Mouse (Mus musculus): ENCODE measurements around the gene Rpl27. TPM values are rescaled to one million over a fixed set of nuclear protein-coding genes. Genes with fewer than 3 reads are reported as not detected.
"Not testable (repeated sequence)": the region's sequence is repeated elsewhere in the genome, so short reads cannot be mapped to it uniquely, and the experiment has no call there.

Rpl27 gene
- total RNA-seq (2015) (500 and 587 TPM in 2 replicates), total RNA-seq (2017) (3,389 and 3,728 TPM in 2 replicates)

DNA sequence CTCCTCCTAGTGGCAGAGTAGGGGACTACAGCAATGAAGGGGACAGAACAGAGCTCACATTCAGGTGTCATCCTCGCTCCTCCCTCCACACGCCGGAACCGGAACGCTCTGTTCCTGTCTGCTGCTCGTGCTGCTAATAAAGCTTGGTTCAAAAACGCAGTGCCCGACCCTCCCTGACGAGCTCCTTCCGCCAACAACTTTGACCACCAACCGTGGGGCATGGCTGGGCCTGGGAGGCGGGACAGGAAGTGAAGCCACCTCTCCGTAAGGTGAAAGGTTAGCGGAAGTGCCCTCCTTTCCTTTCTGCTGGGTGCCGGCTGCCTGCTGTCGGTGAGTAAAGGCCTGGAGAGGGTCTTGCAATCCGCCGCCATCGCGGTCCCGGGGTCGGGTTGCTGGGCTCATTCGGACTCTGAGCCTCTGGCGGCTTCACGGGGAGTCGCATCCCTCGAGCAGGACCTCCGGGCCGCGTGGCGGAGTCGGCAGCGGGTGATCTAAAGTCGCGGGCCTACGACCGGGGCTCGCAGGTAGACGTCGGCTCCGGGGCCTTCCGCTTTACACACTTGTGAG is at the start of gene Rpl27:
Gene Rpl27, plus strand, starts transcription at position 172 of the 567 bp plus-strand sequence.
- ATAC-seq (replicated peaks; ENCODE audit: poor library complexity) = peak; percentile 96

DNA sequence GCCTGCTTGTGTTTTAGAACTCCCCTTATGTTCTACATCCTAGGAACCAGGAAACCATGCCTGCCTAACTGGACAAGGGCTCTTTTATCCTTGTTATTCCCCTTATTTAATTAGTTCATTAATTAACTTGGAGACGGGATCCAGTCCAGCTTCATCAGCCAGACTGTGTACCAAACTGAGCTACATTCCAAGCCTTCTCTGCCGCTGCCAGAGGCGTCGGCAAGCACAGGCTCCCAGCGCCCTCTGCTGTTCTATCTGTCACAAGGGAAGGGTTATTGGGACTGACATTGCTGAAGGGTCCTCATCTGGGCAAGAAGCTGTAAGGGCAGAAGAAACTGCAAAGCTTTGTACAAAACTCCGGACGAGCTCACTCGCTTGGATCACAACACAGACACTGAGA is 47.0 kb upstream of the Rpl27 start:
- ATAC-seq (replicated peaks; ENCODE audit: poor library complexity) = peak; percentile 95

DNA sequence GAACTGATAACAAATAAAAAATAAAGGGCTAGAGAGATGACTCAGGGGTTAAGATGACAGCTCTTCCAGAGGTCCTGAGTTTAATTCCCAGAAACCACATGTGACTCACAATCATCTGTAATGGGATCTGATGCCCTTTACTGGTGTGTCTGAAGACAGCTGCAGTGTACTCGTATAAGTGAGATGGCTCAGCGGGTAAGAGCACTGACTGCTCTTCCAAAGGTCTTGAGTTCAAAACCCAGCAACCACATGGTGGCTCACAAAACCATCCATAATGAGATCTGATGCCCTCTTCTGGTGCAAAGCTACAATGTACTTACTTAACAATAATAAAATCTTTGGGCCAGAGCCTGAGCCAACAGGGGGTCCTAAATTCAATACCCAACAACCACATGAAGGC is 26.8 kb upstream of the Rpl27 start:
- ATAC-seq (replicated peaks; ENCODE audit: poor library complexity) = no peak

DNA sequence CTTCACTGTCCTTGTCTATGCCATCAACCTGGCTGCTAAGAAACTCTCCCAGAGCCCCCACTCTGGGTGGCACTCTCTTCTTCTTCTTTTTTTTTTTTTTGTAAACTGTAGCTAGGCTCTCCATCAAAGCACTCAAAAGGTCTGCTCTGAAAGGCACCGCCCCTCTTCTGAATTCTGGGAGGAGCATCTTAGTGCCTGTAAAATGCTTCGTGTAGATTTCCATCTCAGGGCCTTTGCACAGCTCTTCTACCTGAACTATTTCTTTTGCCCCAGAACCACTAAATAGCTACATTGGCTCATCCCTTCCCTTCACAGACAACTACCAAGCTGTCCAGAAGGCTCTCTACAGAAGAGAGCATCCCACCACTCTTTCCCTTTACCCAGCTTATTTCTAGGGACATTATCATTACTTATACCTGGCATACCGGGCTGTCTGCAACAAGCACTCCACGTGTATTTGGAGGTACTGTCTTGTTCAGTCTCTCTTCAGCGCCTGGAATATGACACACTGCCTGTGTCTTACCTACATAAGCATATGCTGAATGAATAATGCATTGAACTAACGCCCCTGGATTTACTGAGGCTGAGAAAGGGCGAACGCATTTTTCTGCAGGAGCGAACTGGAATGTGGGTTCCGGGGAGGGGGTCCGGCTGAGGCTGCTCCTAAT is 25.5 kb upstream of the Rpl27 start:
- ATAC-seq (replicated peaks; ENCODE audit: poor library complexity) = peak; percentile 76

DNA sequence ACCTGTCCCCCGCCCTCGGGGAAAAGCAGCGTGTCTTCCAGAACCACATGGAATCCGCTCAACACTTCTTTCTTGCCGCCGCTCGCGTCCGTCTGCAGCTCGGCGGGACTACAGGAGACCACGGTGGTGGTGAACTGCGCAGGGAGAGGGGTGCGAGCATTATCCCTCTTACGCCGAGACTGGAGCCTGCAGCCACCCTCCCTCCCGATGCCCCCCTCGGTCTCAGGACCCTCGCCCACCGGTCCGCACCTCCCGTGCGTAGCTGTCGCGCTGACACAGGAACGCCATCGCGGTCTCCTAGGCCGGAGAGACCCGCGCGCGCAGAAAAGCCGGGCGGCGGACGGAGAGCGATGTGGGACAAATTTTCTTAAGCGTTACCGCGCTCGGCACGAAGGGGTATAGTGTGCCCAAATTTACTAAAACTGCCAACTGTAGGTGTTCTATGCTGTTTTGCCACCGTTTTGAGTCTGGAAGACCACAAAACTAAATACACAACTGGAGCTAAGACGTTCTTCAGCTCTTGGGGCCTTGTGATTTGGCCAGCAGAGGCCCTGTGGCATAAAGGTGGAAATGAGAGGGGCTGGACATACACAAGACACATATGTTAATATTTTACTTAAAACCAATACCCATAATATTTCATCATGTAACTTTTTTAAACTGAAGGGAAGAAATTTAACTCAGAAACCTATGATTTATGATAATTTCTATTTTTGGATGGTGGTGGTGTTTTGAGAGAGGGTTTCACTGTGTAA is 24.8 kb upstream of the Rpl27 start, which contains the start of gene Aarsd1:
Gene Aarsd1, minus strand, starts transcription at position 515 of the 755 bp plus-strand sequence.
- ATAC-seq (replicated peaks; ENCODE audit: poor library complexity) = peak; percentile 93

DNA sequence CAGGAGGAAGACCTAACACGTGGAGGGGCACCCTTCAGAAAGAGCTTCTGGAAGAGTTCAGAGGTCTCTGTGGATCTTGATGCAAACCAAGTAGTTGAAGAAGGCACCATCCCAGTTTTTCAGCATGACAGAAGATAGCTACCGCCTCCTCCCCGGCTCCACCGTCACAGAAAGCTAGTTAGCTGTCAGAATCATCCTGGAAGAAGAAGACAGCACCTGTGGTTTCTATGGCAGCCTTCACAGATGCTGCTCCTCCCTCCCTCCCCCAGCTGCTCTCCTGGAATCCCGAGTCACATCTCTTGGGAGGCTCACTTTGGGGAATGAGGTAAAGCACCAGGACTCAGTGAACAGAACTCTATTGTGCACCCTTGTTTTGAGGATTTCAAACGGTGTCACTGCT is 23.1 kb upstream of the Rpl27 start:
- ATAC-seq (replicated peaks; ENCODE audit: poor library complexity) = no peak

DNA sequence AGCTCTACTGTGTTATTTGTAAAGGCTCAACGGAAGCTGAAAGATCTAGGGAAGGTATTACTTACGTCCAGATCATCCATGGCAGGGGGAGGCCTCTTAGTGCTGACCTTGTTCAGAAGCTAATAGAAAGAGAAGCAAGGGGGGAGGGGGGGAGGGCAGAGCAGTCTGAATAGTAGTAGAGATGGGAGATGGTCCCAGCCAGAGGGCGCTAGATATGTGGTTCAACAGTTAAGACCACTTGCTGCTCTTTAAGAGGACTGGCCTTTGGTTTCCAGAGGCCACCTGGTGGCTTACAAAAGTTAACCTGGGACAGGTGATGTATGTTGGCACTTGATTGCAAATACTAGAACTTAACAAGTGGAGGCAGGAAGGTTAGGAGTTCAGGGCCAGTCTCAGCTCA is 22.5 kb upstream of the Rpl27 start:
- ATAC-seq (replicated peaks; ENCODE audit: poor library complexity) = no peak

DNA sequence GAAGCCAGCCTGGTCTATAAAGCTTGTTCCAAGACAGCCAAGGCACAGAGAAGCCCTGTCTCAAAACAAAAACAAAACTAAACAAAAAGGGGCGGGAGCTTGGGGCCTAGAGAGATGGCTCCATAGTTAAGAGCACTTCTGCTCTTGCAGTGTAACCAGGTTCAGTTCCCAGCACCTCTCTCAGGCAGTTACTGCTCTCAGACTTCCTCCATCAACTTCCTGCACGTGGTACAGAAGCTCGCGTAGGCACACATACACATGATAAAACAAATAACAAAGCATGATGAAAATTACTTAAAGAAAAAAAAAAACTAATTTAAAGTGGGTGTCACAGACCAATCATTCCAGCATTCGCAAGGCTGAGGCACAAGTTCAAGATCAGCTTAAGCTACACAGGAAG is 21.9 kb upstream of the Rpl27 start:
- no peak for ATAC-seq (replicated peaks; ENCODE audit: poor library complexity)

DNA sequence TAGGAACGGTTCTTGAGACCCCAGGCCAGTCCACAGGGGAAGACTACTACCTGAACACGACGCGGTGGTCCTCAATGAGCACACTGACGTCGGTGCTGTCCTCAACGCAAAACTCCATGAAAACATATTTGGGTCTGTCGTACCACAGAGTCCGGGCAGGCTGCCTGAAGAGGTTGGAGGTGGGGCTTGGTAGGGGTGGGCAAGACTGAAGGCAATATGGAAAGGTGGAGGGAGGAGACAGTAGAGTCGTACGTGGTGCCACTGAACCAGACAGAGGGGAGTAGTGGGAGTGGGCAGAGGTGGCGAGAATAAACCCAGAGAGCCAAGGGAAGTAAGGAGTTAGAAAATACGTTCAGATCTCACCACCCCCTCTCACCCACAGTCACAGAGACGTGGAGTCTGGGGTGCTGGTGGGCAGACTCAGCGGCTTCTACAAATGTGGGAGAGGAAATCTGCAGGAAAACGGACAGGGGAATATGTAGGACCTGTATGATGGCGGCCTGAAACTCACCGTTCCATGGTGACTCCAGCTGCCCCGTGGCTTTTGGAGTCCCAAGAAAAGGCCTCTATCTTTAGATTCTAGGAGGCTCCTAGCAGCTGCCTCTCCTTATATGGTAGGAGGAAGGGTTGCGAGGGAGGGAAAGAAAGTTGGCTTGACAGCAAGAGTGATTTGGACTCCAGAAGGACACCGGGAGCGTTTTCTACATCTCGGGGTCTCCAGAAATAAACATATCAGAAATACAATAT is 17.8 kb upstream of the Rpl27 start, which contains the start of gene Gm27029:
Gene Gm27029, minus strand, starts transcription at position 692 of the 747 bp plus-strand sequence.
- 0 out of 2 replicates have a peak, but pooled peaks have one; percentile 5 for ATAC-seq (replicated peaks; ENCODE audit: poor library complexity)

DNA sequence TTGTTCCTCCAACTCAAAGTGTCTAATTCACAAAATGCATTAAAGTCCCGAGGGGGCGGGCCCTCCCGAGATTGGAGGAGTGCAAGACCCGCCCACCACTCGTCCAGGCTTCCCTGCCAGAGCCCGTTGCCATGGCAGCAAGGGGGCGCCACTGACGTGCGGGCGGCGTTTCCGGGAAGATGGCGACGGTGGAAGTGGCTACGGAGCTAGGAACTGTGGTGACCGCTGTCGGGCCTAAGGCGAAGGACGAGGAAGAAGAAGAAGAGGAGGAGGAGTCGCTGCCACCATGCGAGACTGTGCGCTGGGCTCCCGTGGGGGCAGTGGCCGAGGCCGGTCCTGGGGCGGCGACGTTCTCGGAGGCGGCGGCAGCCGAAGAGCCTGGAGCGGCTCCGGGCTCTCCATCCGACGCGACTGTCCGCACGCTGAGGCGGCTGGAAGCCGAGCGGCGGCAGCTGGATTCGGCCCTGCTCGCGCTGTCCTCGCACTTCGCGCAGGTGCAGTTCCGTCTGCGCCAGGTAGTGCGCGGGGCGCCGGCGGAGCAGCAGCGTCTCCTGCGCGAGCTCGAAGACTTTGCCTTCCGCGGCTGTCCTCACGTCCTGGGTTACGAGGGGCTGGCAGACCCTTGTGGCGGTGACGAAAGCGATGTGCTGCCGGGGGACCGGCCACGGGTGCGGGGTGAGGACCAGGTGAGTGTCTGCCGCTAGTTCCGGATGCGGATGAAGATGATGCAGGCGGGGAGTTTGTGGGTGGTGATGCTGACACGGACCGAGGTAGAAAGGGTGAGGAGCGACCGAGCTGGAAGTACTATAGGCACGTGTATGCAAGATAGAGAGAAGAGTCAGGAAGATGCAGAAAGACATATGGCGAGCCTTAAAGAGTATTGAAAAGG is 16.9 kb upstream of the Rpl27 start, which contains the start of the genes Rundc1 and Ptges3l:
Gene Rundc1, plus strand, starts transcription at position 161 of the 889 bp plus-strand sequence.
Gene Ptges3l, minus strand, starts transcription at position 409 of the 889 bp plus-strand sequence.
- peak; percentile 99 for ATAC-seq (replicated peaks; ENCODE audit: poor library complexity)

DNA sequence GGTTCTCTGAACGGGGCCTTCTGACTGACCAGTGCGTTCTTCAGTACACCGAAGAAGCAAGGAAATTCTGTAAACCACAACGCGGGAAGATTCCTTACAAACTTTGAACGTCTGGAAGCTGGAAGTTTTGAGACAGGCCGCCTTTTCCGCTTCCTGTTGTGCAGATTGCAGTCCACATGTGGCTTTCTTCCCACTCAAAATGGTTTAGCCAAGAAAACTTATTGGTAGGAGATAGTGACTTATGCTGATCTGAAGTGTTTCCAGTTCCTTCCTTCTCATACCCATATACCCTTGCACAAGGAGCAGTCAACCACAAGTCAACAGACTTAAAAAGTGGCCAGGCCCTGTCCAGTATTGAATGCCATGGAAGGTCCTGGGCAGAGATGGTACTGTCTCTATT is 15.9 kb upstream of the Rpl27 start:
- no peak for ATAC-seq (replicated peaks; ENCODE audit: poor library complexity)

DNA sequence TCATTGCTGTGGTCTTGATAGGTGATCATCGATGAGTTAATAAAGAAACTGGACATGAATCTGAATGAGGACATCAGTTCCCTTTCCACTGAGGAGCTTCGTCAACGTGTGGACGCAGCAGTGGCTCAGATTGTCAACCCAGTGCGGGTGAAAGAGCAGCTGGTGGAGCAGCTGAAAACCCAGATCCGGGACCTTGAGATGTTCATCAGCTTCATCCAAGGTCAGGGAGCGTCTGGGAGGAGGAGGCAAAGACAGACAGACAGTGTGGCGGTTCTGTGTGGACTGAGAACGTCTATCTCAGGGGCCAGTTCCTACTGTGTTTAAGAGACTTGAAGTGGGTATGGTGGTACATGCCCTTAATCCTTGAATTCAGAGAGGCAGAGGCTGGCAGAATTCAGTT is 10.8 kb upstream of the Rpl27 start:
- no peak for ATAC-seq (replicated peaks; ENCODE audit: poor library complexity)

DNA sequence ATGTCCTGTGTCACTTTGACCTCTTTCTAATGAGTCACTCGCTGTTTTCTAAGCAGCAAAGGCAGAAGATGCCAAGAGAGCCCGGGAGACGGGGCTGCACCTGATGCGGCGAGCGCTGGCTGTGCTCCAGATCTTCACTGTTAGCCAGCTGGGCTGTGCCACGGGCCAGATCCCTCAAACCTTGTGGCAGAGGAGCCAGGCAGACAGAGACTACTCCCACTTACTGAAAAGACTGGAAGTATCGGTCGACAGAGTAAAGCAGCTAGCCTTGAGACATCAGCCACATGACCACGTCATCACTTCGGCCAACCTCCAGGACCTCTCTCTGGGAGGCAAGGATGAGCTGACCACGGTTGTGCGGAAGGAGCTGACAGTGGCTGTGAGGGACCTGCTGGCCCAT is 8.7 kb upstream of the Rpl27 start:
- no peak for ATAC-seq (replicated peaks; ENCODE audit: poor library complexity)

DNA sequence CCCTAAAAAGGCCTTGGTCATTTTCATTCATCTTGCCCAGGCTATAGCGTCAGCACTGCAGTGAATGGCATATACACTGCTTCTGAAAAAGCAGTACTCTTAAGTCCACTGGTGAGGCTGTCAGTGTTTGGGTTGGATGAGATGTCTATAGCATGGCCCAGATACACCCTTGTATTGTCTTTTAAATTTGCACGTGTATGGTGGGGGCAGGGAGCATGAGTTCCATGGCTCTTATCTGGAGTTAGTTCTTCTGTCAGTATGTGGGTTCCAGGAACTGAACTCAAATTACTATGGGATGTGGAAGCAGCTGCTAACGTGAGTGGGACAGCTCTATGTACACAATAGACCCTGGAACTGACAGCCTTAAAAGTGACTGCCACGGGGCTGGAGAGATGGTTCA is 6.3 kb upstream of the Rpl27 start:
- no peak for ATAC-seq (replicated peaks; ENCODE audit: poor library complexity)

DNA sequence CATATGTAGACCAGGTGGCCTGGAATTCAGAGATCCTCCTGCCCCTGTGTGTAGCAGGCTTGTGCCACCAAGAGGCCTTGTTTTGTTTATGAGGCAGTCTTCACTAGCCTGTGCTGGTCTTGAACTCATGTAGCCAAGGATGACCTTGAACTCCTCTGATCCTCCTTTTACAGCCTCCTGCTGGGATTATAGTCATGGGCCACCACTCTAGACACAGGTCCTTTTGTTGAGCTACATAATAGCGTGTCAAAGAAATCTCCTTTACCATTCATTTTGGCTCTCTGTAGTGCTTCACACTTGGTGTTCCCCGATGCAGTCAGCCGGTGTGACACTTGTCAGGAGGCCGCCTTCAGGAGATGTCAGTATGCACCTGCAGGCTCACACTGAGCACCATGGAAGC is 5.2 kb upstream of the Rpl27 start:
- no peak for ATAC-seq (replicated peaks; ENCODE audit: poor library complexity)

DNA sequence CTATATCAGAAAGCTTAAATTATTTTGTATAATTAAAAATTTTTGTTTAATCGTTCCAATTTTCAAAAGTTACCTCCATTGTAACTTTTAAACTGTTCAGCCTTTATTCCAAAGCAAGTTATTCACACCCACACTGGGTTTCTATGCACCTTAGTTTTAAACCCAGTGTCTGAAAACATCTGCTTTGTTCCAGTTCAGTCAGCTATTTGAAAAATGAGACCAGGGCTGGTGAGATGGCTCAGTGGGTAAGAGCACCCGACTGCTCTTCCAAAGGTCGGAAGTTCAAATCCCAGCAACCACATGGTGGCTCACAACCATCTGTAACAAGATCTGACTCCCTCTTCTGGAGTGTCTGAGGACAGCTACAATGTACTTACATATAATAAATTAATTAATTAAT is 4.1 kb upstream of the Rpl27 start:
- not testable (repeated sequence) for ATAC-seq (replicated peaks; ENCODE audit: poor library complexity)

DNA sequence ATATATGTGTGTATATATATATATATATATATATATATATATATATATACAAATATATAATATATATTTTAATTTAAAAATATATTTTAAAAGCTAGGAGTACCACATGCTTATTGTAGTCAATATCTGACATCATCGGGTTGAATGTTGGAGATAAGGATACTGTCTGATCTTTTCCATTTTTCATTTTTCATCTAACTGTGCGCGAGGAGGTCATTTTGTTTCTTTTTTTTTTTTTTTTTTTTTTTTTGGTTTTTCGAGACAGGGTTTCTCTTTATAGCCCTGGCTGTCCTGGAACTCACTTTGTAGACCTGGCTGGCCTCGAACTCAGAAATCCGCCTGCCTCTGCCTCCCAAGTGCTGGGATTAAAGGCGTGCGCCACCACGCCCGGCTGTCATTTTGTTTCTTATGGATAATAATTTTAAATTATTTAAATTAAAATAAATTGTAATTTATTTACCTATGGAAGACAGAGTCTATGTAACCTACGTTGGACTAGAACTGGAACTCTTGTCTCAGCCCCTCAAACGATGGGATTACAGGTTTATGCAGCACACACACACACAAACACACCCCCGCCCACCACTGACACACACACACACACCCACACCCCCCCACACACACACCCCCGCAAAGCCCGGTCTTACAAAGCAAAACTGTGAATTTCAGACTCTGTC is 510 bp upstream of the Rpl27 start:
- not testable (repeated sequence) for ATAC-seq (replicated peaks; ENCODE audit: poor library complexity)

DNA sequence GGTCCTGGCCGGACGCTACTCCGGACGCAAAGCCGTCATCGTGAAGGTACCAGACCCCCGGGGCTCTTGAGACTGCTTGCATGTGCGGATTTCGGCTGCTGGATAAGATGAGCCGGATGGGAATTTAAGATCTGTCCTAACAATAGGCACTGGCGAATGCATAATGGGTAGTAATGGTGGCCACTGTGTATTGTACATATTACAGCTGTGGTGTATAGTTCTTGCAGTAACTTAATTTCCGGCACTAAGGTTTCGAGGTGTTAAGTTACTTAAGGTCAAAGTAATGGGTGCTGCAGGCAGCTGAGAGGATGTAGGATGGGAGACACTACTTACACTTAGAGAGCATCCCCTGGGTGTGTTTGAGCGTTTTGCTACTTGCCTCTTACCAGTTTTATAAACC is 662 bp downstream of the Rpl27 start:
- no peak for ATAC-seq (replicated peaks; ENCODE audit: poor library complexity)

DNA sequence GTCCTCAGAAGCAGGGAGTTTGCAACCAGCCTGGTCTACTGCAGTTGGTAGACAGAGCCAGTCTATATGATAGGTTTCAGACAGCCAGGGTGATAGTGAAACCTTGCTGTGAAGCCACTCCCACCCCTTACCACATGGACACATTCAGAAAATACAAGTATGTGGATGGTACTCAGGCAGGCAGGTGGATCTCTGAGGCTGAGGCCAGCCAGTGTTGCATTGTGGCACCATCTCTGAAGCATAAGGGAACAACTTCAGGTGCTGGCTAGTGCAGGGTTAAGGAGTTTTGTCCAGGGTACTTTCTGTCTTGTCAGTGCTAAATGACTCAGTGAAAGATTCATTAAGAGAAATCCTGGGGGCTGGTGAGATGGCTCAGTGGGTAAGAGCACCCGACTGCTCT is 4.2 kb downstream of the Rpl27 start:
- no peak for ATAC-seq (replicated peaks; ENCODE audit: poor library complexity)
